Mouse (Mus musculus): Measurements from ENCODE around the gene Fam234b. TPM values are rescaled to one million over a fixed set of nuclear protein-coding genes. Genes with fewer than 3 reads are reported as not detected.

Fam234b gene
- total and polyA plus RNA-seq, 2 experiments: 14.8 to 15.1 TPM

DNA sequence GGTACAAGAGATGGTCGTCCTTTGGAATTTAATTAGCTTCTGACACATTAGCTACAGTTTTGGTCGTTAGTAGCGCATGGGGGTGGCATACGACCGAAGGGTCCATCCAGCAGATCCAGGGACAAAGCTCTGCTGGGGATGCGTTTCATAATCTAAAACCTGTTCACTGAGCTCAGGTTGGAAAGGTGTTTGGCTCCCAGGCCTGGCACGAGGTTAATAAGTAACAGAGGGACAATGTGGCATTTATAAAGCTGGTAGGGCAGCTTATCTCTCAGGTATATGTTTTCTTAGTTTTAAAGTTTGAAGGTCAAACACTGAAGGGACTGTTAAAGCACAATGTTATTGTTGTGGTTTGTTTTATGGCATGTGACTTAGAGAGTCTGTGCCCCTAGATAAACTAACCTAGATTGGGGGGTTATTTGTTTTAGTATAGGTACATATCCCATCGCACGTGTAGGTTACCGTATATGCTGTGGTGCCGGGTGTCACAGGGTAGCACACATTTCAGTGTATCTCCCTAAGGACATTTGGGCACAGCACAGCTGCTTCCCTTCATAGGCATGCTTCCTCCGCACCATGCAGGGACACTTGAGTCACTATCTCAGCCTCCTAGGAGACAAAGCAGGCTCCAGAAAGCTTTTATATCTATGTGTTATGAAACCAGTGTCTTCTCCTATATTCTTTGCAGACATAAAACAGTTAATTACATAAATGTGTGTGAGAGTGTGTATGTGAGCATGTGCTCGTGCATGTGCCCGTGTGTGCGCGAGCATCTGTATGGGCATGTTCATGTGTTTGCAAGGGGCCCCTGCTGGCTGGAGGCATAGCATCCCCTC, 2.6 kb downstream of the Fam234b start:
- H3K36me3 ChIP-seq (ENCODE audit: control insufficient read depth, insufficient read depth, low read length): no peaks in the 10 kb centered on the region
- H3K79me2 ChIP-seq (ENCODE audit: control insufficient read depth, insufficient read depth, low read length): peaks cover 17% of the 10 kb centered on the region; the same call in 1 of the 2 replicates
- no peak overlapping the region for H3K4me3 ChIP-seq (ENCODE audit: insufficient read depth, low read depth, low read length)
- peaks cover 15% of the 10 kb centered on the region for H3K4me1 ChIP-seq (ENCODE audit: control insufficient read depth, insufficient read depth, low read length)
- 43% methylated on average over 16 of the region's 16 CpGs for WGBS
- peak overlapping the region; percentile 62 for H3K27ac ChIP-seq (replicated peaks; ENCODE audit: insufficient read depth, low read depth, low read length)
- H3K27me3 ChIP-seq (ENCODE audit: control insufficient read depth, insufficient read depth, low read length): no peaks in the 10 kb centered on the region
- TF ChIP-seq POLR2A (IDR thresholded peaks at IDR 0.05; ENCODE audit: extremely low read depth, insufficient read depth, low read length) (no peak), CTCF (IDR thresholded peaks at IDR 0.05; ENCODE audit: low read depth, low read length) (no peak)
- no peak overlapping the region for H3K9ac ChIP-seq (ENCODE audit: low read depth, low read length)
- DNase-seq (ENCODE audit: extremely low read depth, low read depth, low spot score): peak; percentile 89

DNA sequence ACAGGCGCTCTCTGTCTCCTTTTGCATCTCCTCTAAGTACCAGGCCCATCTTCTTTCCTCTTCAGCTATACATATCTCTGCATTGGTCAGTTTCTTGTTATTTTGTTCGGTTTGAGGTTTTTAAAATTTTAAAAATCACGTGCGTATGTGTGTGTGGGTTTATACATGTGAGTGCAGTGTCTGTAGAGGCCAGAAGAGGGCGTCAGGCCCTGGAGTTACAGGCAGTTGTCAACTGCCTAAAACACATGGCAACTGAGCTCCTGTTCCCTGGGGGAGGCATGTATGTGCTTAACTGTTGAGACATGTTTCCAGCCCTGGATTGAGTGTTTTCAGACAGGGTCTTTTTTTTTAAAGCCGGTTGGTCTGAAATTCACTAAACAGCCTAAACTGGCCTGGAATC, 4.9 kb downstream of the Fam234b start:
- Histone ChIP-seq H3K4me3 (ENCODE audit: insufficient read depth, low read depth, low read length) (no peak overlapping the region), H3K4me1 (ENCODE audit: control insufficient read depth, insufficient read depth, low read length) (peaks cover 15% of the 10 kb centered on the region), H3K79me2 (ENCODE audit: control insufficient read depth, insufficient read depth, low read length) (peaks cover 17% of the 10 kb centered on the region; the same call in 1 of the 2 replicates), H3K36me3 (ENCODE audit: control insufficient read depth, insufficient read depth, low read length) (no peaks in the 10 kb centered on the region), H3K27me3 (ENCODE audit: control insufficient read depth, insufficient read depth, low read length) (no peaks in the 10 kb centered on the region), H3K27ac (replicated peaks; ENCODE audit: insufficient read depth, low read depth, low read length) (no peak overlapping the region), H3K9ac (ENCODE audit: low read depth, low read length) (no peak overlapping the region)
- WGBS: 96% methylated on average over 6 of the region's 6 CpGs
- 0 out of 2 replicates have a peak, but pooled peaks have one; percentile 7 for TF ChIP-seq CTCF (IDR thresholded peaks at IDR 0.05; ENCODE audit: low read depth, low read length)
- no peak for TF ChIP-seq POLR2A (IDR thresholded peaks at IDR 0.05; ENCODE audit: extremely low read depth, insufficient read depth, low read length)
- no peak for DNase-seq (ENCODE audit: extremely low read depth, low read depth, low spot score)

DNA sequence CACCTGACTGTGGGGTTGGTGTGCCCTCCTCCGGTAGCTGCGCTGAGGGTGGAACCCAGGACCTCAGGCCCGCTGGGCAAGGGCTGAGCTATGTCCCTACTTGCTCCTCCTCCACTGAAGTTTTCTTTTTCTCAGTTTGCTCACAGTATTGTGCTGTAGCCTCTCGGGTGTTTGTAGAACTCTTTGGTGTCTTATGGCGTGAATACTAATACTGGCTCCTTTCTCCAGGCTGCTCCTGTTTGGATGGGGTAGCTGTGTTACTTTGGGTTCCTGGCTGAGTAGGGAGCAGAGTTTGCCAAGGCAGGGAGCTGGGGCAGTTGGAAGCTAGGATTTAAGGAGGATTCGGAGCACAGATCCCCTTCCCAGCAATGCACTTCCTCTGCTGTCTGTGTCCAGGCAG, 6.0 kb downstream of the Fam234b start:
- H3K36me3 ChIP-seq (ENCODE audit: control insufficient read depth, insufficient read depth, low read length): no peaks in the 10 kb centered on the region
- DNase-seq (ENCODE audit: extremely low read depth, low read depth, low spot score): no peak
- H3K9ac ChIP-seq (ENCODE audit: low read depth, low read length): no peak overlapping the region
- TF ChIP-seq CTCF (IDR thresholded peaks at IDR 0.05; ENCODE audit: low read depth, low read length) (no peak), POLR2A (IDR thresholded peaks at IDR 0.05; ENCODE audit: extremely low read depth, insufficient read depth, low read length) (no peak)
- H3K27ac ChIP-seq (replicated peaks; ENCODE audit: insufficient read depth, low read depth, low read length): no peak overlapping the region
- WGBS: 83% methylated on average over 6 of the region's 6 CpGs
- H3K27me3 ChIP-seq (ENCODE audit: control insufficient read depth, insufficient read depth, low read length): no peaks in the 10 kb centered on the region
- no peak overlapping the region for H3K4me3 ChIP-seq (ENCODE audit: insufficient read depth, low read depth, low read length)
- H3K79me2 ChIP-seq (ENCODE audit: control insufficient read depth, insufficient read depth, low read length): peaks cover 17% of the 10 kb centered on the region; the same call in 1 of the 2 replicates
- H3K4me1 ChIP-seq (ENCODE audit: control insufficient read depth, insufficient read depth, low read length): peaks cover 12% of the 10 kb centered on the region

DNA sequence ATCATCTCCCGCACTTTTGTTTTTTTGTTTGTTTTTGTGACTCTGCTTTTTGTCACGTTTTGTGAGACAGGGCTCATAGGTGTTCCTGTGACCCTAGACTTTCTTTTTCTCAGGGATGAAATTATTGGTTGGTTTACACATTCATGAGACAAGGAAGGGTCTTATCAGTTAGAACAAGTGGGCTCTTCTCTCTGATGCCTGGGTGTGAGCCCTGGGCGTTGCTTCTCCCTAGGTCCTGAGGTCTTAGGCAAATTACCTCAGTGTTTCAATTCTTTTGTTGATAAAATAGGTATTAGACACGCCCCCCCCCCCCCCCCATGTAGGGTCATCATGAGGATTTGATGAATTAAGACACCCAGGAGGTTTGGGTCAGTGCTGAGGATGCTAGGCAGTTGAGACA, 7.1 kb downstream of the Fam234b start:
- Histone ChIP-seq H3K27me3 (ENCODE audit: control insufficient read depth, insufficient read depth, low read length) (no peaks in the 10 kb centered on the region), H3K79me2 (ENCODE audit: control insufficient read depth, insufficient read depth, low read length) (peaks cover 17% of the 10 kb centered on the region; the same call in 1 of the 2 replicates), H3K9ac (ENCODE audit: low read depth, low read length) (no peak overlapping the region), H3K27ac (replicated peaks; ENCODE audit: insufficient read depth, low read depth, low read length) (no peak overlapping the region), H3K36me3 (ENCODE audit: control insufficient read depth, insufficient read depth, low read length) (no peaks in the 10 kb centered on the region; the same call in 1 of the 2 replicates), H3K4me1 (ENCODE audit: control insufficient read depth, insufficient read depth, low read length) (peaks cover 10% of the 10 kb centered on the region), H3K4me3 (ENCODE audit: insufficient read depth, low read depth, low read length) (no peak overlapping the region)
- WGBS: 82% methylated on average over 4 of the region's 4 CpGs
- no peak for DNase-seq (ENCODE audit: extremely low read depth, low read depth, low spot score)
- no peak for TF ChIP-seq POLR2A (IDR thresholded peaks at IDR 0.05; ENCODE audit: extremely low read depth, insufficient read depth, low read length)
- no peak for TF ChIP-seq CTCF (IDR thresholded peaks at IDR 0.05; ENCODE audit: low read depth, low read length)

DNA sequence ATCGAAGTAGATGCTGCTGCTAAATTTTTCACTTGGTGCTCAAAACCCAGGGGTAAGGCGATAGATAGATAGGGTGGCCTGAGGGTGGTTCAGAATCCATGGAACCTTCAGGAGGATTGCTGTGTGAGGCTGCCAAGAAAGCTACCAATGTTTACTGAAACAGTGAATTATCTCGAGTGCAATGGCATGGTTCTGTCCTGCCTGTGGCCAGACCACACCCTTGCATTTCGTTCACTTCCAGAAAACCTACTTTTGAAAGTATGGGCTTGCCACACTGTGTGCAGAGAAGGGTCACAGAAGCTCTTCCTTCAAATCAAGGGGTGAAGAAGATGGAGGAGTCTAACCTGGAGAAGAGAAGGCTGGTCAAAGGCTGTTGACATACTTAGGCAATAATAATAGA, 8.0 kb downstream of the Fam234b start:
- no peaks in the 10 kb centered on the region; the same call in 1 of the 2 replicates for H3K36me3 ChIP-seq (ENCODE audit: control insufficient read depth, insufficient read depth, low read length)
- H3K79me2 ChIP-seq (ENCODE audit: control insufficient read depth, insufficient read depth, low read length): peaks cover 12% of the 10 kb centered on the region; the same call in 1 of the 2 replicates
- WGBS: 42% methylated on average over 4 of the region's 4 CpGs
- no peak overlapping the region for H3K9ac ChIP-seq (ENCODE audit: low read depth, low read length)
- no peaks in the 10 kb centered on the region for H3K27me3 ChIP-seq (ENCODE audit: control insufficient read depth, insufficient read depth, low read length)
- TF ChIP-seq CTCF (IDR thresholded peaks at IDR 0.05; ENCODE audit: low read depth, low read length) (no peak), POLR2A (IDR thresholded peaks at IDR 0.05; ENCODE audit: extremely low read depth, insufficient read depth, low read length) (no peak)
- H3K27ac ChIP-seq (replicated peaks; ENCODE audit: insufficient read depth, low read depth, low read length): no peak overlapping the region
- no peak overlapping the region for H3K4me3 ChIP-seq (ENCODE audit: insufficient read depth, low read depth, low read length)
- peaks cover 6% of the 10 kb centered on the region for H3K4me1 ChIP-seq (ENCODE audit: control insufficient read depth, insufficient read depth, low read length)
- DNase-seq (ENCODE audit: extremely low read depth, low read depth, low spot score): peak; percentile 35

DNA sequence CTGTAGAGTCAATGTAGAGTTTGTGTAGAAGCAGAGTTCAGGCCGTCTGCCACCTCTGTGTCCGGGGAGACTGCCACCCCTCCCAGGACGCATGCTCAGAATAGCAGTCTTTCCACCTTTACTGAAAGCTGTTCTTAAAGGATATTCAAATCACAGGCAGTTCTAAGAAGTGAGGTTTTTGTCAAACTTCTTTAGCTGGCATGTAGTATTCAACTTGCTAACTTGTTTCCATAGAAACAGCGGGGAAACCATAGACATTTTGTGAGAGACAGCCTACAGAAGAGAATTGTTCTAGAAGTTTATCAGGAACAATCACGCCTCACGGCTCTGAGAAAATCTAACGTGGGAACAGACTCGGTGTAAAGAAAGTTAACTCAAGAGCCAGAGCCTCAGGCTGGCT, 9.1 kb downstream of the Fam234b start:
- no peaks in the 10 kb centered on the region for H3K4me1 ChIP-seq (ENCODE audit: control insufficient read depth, insufficient read depth, low read length)

More for the DNA sequence above, 9.1 kb downstream of the Fam234b start:
- Histone ChIP-seq H3K27me3 (ENCODE audit: control insufficient read depth, insufficient read depth, low read length) (no peaks in the 10 kb centered on the region), H3K4me3 (ENCODE audit: insufficient read depth, low read depth, low read length) (no peak overlapping the region), H3K9ac (ENCODE audit: low read depth, low read length) (no peak overlapping the region), H3K79me2 (ENCODE audit: control insufficient read depth, insufficient read depth, low read length) (peaks cover 10% of the 10 kb centered on the region; the same call in 1 of the 2 replicates), H3K27ac (replicated peaks; ENCODE audit: insufficient read depth, low read depth, low read length) (no peak overlapping the region), H3K36me3 (ENCODE audit: control insufficient read depth, insufficient read depth, low read length) (no peaks in the 10 kb centered on the region; the same call in 1 of the 2 replicates)
- WGBS: 94% methylated on average over 8 of the region's 8 CpGs
- TF ChIP-seq POLR2A (IDR thresholded peaks at IDR 0.05; ENCODE audit: extremely low read depth, insufficient read depth, low read length) (no peak), CTCF (IDR thresholded peaks at IDR 0.05; ENCODE audit: low read depth, low read length) (no peak)
- no peak for DNase-seq (ENCODE audit: extremely low read depth, low read depth, low spot score)
